Mouse (Mus musculus): ENCODE measurements around the gene Zbtb7a.
"Not testable (repeated sequence)": the region's sequence is repeated elsewhere in the genome, so short reads cannot be mapped to it uniquely, and the experiment has no call there.

The Zbtb7a gene

GRCm38 (mm10) chr10:81169411-81169900 lies 34.4 kb downstream of the Zbtb7a start:
- DNase-seq, result peak in 1 of 2 experiments; percentile 54

- DNase-seq, result peak; percentile 88 to 90
These were observed 38.1 kb downstream of the Zbtb7a start for GRCm38 (mm10) chr10:81173132-81173531.

GRCm38 (mm10) chr10:81174617-81175344 lies 39.8 kb downstream of the Zbtb7a start:
- peak; percentile 90 to 94 for DNase-seq

- not testable (repeated sequence) for DNase-seq
These were observed 40.3 kb downstream of the Zbtb7a start for GRCm38 (mm10) chr10:81175345-81175701.

- no peak for DNase-seq
These were observed 41.0 kb downstream of the Zbtb7a start for GRCm38 (mm10) chr10:81175936-81176465.

GRCm38 (mm10) chr10:81176466-81177271 lies 41.6 kb downstream of the Zbtb7a start, which contains the start of gene Eef2:
Gene Eef2, plus strand, starts transcription at chr10:81176631.
- peak; percentile 99 for DNase-seq

GRCm38 (mm10) chr10:81177491-81177925 lies 42.5 kb downstream of the Zbtb7a start:
- DNase-seq, result no peak

GRCm38 (mm10) chr10:81177958-81178712 lies 43.1 kb downstream of the Zbtb7a start:
- DNase-seq, result peak in 1 of 2 experiments; percentile 58

GRCm38 (mm10) chr10:81178927-81179326 lies 43.9 kb downstream of the Zbtb7a start:
- no peak for DNase-seq

- no peak for DNase-seq
These were observed 44.7 kb downstream of the Zbtb7a start for GRCm38 (mm10) chr10:81179451-81180342.

GRCm38 (mm10) chr10:81180946-81181345 lies 45.9 kb downstream of the Zbtb7a start:
- DNase-seq, result no peak

- peak in 1 of 2 experiments; percentile 37 for DNase-seq
These were observed 46.8 kb downstream of the Zbtb7a start for GRCm38 (mm10) chr10:81181860-81182259.

GRCm38 (mm10) chr10:81182336-81183333 lies 47.6 kb downstream of the Zbtb7a start, which contains the start of gene Dapk3:
Gene Dapk3, plus strand, starts transcription at chr10:81183005.
- peak; percentile 98 for DNase-seq

- peak in 1 of 2 experiments; percentile 23 for DNase-seq
These were observed 48.8 kb downstream of the Zbtb7a start, which contains the start of gene 4930442H23Rik for GRCm38 (mm10) chr10:81183805-81184204. Gene 4930442H23Rik, minus strand, starts transcription at chr10:81183849.

- peak; percentile 71 to 77 for DNase-seq
These were observed 49.7 kb downstream of the Zbtb7a start for GRCm38 (mm10) chr10:81184765-81185164.

- DNase-seq, result peak in 1 of 2 experiments; percentile 25
These were observed 52.1 kb downstream of the Zbtb7a start for GRCm38 (mm10) chr10:81187161-81187560.

GRCm38 (mm10) chr10:81189821-81190220 lies 54.8 kb downstream of the Zbtb7a start:
- DNase-seq, result no peak

GRCm38 (mm10) chr10:81190236-81190911 lies 55.4 kb downstream of the Zbtb7a start:
- peak; percentile 53 to 66 for DNase-seq

GRCm38 (mm10) chr10:81190912-81191321 lies 55.9 kb downstream of the Zbtb7a start:
- peak; percentile 42 to 44 for DNase-seq
